Mouse (Mus musculus) kidney, adult 2 months (tissue): Measurements from ENCODE around the gene Rnf41. TPM values are rescaled to one million over a fixed set of nuclear protein-coding genes. Genes with fewer than 3 reads are reported as not detected.
A peak's percentile ranks its signal among the peaks of the same experiment; 100 is the strongest.

Experiments used
- DNase-seq: peaks from one replicate; pipeline ENCODE4 v3.0.0; 2021
- H3K27ac ChIP-seq: fragments of 200-500 bp; 2 replicates; pipeline ENCODE4 v1.5.1; 2012; ENCODE audit warnings: low read depth, low read length, control low read depth, inconsistent platforms; ENCODE audit not compliant: insufficient read depth
- H3K27me3 ChIP-seq: fragments of 200-500 bp; replicated peaks from 2 replicates; pipeline ENCODE4 v1.6.1; 2012; ENCODE audit warnings: mild to moderate bottlenecking, moderate library complexity, low read length, inconsistent platforms; ENCODE audit not compliant: control insufficient read depth, insufficient read depth
- H3K36me3 ChIP-seq: fragments of 200-500 bp; 2 replicates; pipeline ENCODE4 v1.6.1; 2012; ENCODE audit warnings: mild to moderate bottlenecking, moderate library complexity, low read length, inconsistent platforms; ENCODE audit not compliant: control insufficient read depth, insufficient read depth
- H3K4me1 ChIP-seq: fragments of 200-500 bp; 2 replicates; pipeline ENCODE4 v1.6.1; 2011; ENCODE audit warnings: low read length; ENCODE audit not compliant: control insufficient read depth, insufficient read depth
- H3K4me3 ChIP-seq: fragments of 200-500 bp; 2 replicates; pipeline ENCODE4 v1.5.1; 2011; ENCODE audit warnings: mild to moderate bottlenecking, low read depth, low read length, control low read depth; ENCODE audit not compliant: insufficient read depth
- CTCF ChIP-seq: fragments of 200-500 bp; conservative IDR thresholded peaks from 2 replicates; pipeline ENCODE4 v1.5.1; 2011; ENCODE audit warnings: low read depth, mild to moderate bottlenecking, control low read depth, low read length, moderate library complexity, mixed read lengths; ENCODE audit not compliant: insufficient read depth, insufficient read length
- POLR2A ChIP-seq: fragments of 200-500 bp; IDR thresholded peaks from one replicate; pipeline ENCODE4 v1.6.1; 2011; ENCODE audit warnings: low read depth, low read length, control low read depth
- WGBS: fragments of 180-500 bp; shearing (Covaris S2); methylation state at CpG from one replicate; pipeline ENCODE4 v1.1.7; 2018; 5-methylcytosine and 5-hydroxymethylcytosine counted together
- polyA plus RNA-seq: library from polyadenylated mRNA; depleted of rRNA; stranded (reverse); fragments of >200 nt; gene quantifications from 2 replicates; pipeline ENCODE4 v1.2.3, GENCODE M21; 2012

Gene Rnf41
- polyA plus RNA-seq, 1 experiment, result 19.6 TPM

DNA sequence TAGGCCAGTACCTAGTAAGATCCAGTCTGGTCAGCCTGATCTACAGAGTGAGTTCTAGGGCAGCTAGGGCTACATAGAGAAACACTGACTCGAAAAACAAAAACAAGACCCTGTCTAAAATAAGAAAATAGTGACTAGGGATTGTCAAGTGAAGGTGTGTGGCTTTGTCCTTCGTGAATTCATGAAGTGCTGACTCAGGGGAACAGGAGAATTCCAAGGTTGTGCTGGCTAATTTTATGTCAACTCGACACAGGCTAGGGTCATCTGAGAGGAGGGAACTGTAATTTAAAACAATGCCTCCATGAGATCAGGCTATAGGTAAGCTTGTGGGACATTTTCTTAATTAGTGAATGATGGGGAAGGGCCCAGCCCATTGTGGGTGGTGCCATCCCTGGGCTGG lies 43.0 kb downstream of the Rnf41 start:
- Histone ChIP-seq H3K4me1 (peaks cover 3% of the 10 kb centered on the region), H3K36me3 (no peaks in the 10 kb centered on the region), H3K4me3 (no peak overlapping the region), H3K27ac (no peak overlapping the region), H3K27me3 (no peaks in the 10 kb centered on the region)
- WGBS, result 65% methylated on average over 3 of the region's 3 CpGs
- TF ChIP-seq CTCF (no peak), POLR2A (no peak)
- DNase-seq, result no peak

DNA sequence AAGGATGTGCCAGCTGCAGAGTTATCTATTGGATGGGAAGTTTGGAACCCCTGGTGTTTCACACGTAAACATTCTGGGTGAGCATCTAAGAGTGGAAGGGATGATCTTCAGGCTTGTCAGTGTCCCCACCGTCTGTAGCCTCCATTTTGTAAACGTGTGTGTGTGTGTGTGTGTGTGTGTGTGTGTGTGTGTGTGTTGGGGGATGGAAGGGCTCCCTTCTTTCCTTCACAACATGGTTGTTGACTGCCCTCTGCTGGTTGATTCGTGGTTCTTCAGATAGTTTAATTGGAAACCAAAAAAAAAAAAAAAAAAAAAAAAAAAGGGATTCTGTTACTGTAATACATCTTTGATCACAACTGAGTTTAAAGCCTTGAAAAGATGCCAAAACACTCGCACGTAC lies 43.8 kb downstream of the Rnf41 start:
- H3K27me3 ChIP-seq, result no peaks in the 10 kb centered on the region
- H3K4me3 ChIP-seq, result no peak overlapping the region
- 3% methylated on average over 6 of the region's 6 CpGs for WGBS
- H3K27ac ChIP-seq, result no peak overlapping the region
- TF ChIP-seq POLR2A (no peak), CTCF (peak; percentile 60)
- DNase-seq, result peak; percentile 82
- no peaks in the 10 kb centered on the region for H3K36me3 ChIP-seq
- peaks cover 6% of the 10 kb centered on the region for H3K4me1 ChIP-seq

DNA sequence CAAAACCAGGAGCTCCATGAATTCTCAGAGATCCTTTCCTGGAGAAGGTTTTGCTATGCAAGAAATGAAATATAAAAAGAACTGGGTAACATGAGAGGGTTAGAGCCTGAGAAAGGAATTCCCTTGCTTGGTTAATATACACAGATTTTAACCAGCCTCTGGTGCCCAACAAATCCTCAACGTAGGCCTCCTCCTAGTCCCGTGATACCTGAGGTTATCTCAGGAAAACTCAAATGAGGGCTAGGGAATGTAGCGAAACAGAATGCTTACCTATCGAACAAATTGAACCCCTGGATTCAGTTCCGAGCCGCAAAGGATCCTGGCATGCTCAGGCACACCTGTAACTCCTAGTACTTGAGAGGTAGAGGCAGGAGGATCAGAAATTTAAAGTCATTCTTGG lies 46.2 kb downstream of the Rnf41 start:
- WGBS, result 53% methylated on average over 6 of the region's 6 CpGs
- TF ChIP-seq CTCF (no peak), POLR2A (no peak)

DNA sequence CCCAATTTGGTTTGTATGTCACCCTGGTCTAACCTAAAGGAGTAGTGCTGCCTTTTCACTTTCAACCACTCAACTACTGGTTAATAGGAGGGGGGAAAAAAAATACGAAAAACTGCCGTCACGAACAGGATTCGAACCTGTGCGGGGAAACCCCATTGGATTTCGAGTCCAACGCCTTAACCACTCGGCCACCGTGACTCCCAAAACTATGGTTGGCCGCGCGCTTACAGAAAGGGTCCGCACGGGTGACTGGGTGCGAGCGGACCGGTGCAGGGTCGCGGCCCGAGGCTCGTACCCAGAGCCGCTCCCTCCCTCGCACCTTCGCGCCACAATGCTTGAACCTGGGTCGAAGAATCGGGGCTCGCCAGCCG lies 46.9 kb downstream of the Rnf41 start:
- under 1% methylated on average over 29 of the region's 29 CpGs for WGBS
- H3K27me3 ChIP-seq, result no peaks in the 10 kb centered on the region
- TF ChIP-seq POLR2A (no peak), CTCF (no peak)
- peak overlapping the region; percentile 74 for H3K27ac ChIP-seq
- H3K4me1 ChIP-seq, result peaks cover 10% of the 10 kb centered on the region
- DNase-seq, result peak; percentile 90
- no peaks in the 10 kb centered on the region; the same call in 1 of the 2 replicates for H3K36me3 ChIP-seq
- peak overlapping the region; percentile 75 for H3K4me3 ChIP-seq

More for the DNA sequence above, 46.2 kb downstream of the Rnf41 start:
- Histone ChIP-seq H3K4me3 (no peak overlapping the region), H3K36me3 (no peaks in the 10 kb centered on the region), H3K27ac (peak overlapping the region; percentile 15), H3K4me1 (peaks cover 10% of the 10 kb centered on the region), H3K27me3 (no peaks in the 10 kb centered on the region)
- DNase-seq, result peak; percentile 54

DNA sequence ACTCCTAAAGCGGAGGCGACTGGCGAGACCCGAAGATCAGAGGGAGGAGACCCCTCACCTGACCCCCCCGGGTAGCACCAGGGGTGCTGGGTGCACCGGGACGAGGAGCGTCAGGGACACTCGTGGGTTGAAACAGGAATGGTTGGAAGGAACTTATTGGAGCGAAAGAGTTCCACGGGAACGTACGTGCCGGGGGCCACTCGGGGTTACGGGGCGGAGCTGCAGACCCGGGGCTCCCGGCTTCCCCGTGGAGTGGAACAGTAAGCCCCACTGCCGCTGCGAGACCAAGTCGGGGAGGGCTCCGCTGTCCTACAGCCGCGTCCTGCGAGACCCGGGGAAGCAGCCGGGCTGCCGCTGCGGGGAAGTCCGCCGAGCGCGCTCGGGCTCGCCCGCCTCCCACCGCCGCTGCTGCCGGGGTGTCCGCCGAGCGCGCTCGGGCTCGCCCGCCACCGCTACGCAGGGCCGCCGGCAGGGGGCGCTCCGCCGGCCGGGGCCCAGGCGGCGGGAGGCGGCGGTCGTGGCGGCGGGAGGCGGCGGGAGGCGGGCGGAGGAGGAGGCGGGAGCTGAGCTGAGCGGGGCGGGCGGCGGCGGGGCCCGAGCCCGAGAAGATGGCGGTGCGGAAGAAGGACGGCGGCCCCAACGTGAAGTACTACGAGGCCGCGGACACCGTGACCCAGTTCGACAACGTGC lies 47.4 kb downstream of the Rnf41 start, which contains the start of gene Smarcc2:
Gene Smarcc2 (plus strand): TSS at position 530 of the 690 bp plus-strand sequence.
- DNase-seq, result peak; percentile 89
- WGBS, result 1% methylated on average over 74 of the region's 86 CpGs
- Histone ChIP-seq H3K36me3 (peaks cover 4% of the 10 kb centered on the region; the same call in 1 of the 2 replicates), H3K4me3 (peak within 1 kb of the TSS; percentile 75), H3K27me3 (no peaks in the 10 kb centered on the region), H3K27ac (peak within 1 kb of the TSS; percentile 82), H3K4me1 (peaks cover 10% of the 10 kb centered on the region)
- TF ChIP-seq POLR2A (no peak), CTCF (peak; percentile 37)

GRCm38 (mm10) chr10:128459409-128460269 lies 48.2 kb downstream of the Rnf41 start:
- Histone ChIP-seq H3K36me3 (peaks cover 6% of the 10 kb centered on the region; the same call in 1 of the 2 replicates), H3K27ac (peak overlapping the region; percentile 82), H3K4me3 (peak overlapping the region; percentile 60), H3K27me3 (no peaks in the 10 kb centered on the region), H3K4me1 (peaks cover 10% of the 10 kb centered on the region)
- under 1% methylated on average over 48 of the region's 67 CpGs for WGBS
- TF ChIP-seq CTCF, result no peak
- peak; percentile 14 for TF ChIP-seq POLR2A
- peak; percentile 43 for DNase-seq

GRCm38 (mm10) chr10:128460270-128460630 lies 48.8 kb downstream of the Rnf41 start:
- Histone ChIP-seq H3K4me1 (peaks cover 10% of the 10 kb centered on the region), H3K4me3 (peak overlapping the region; percentile 60), H3K36me3 (peaks cover 7% of the 10 kb centered on the region), H3K27ac (peak overlapping the region; percentile 33; the same call in 1 of the 2 replicates), H3K27me3 (no peaks in the 10 kb centered on the region)
- DNase-seq, result no peak
- no peak for TF ChIP-seq CTCF
- no peak for TF ChIP-seq POLR2A
- 5% methylated on average over 5 of the region's 5 CpGs for WGBS
